ENCODE assay signal across 17 mouse cellular contexts in the genomic region with DNA sequence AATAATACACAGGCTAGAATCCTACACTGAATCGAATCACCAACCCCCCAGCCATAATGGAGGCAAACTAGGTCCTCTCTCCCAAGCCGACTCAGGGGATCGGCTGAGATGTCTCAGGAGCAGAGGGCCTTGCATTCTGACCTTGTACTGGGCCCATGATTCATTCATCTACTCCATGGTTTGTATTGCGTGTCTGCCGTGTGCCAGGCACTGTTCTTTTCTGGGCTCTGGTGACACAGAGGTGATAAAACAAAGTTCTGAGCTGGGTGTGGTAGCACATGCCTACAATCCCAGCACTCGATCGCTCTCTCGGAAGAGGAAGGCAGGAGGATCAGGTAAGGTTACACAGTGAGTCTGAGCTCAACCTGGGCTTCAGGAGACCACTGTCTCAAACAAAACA. TPM values are rescaled to one million over a fixed set of nuclear protein-coding genes. Genes with fewer than 3 reads are reported as not detected.
DNase-seq lines count a peak whose midpoint lies in the region; ATAC-seq and TF ChIP-seq lines count a peak whose summit lies in the region.
"Had no signal": no experiment of that assay in that cellular context is flagged by ENCODE, and none has a peak within 500 bp of the region (broad histone marks: within the 10 kb centered on the region; RNA-seq: fewer than 3 reads in every experiment).

No protein-coding gene starts in this region.

- peak overlapping the region; percentile 24; the same call in 1 of the 2 replicates for H3K27ac ChIP-seq in gastrocnemius, adult 2 months
- peak overlapping the region; percentile 87 for H3K27ac ChIP-seq in lung, embryonic 15.5 days
- H3K27ac ChIP-seq in intestine, embryonic 14.5 days (ENCODE audit: low read depth) = peak overlapping the region; percentile 58; the same call in 1 of the 2 replicates
- peak overlapping the region; percentile 79 for H3K27ac ChIP-seq in stomach, embryonic 16.5 days (ENCODE audit: low read length)
- H3K27ac ChIP-seq: embryonic facial prominence, embryonic 15.5 days; hindbrain, embryonic 15.5 days; kidney, postnatal 0 days; liver, embryonic 13.5 days had no signal

- no peak overlapping the region for H3K4me2 ChIP-seq in lung, embryonic 15.5 days
- no peak overlapping the region for H3K4me2 ChIP-seq in intestine, embryonic 14.5 days (ENCODE audit: low read length)
- no peak overlapping the region for H3K4me2 ChIP-seq in stomach, embryonic 16.5 days (ENCODE audit: low read depth, low read length)
- H3K4me2 ChIP-seq: embryonic facial prominence, embryonic 15.5 days; hindbrain, embryonic 15.5 days; liver, embryonic 13.5 days had no signal

- no peaks in the 10 kb centered on the region for H3K27me3 ChIP-seq in lung, embryonic 15.5 days
- no peaks in the 10 kb centered on the region for H3K27me3 ChIP-seq in intestine, embryonic 14.5 days (replicated peaks; ENCODE audit: control insufficient read depth, insufficient read depth, low read length)
- no peaks in the 10 kb centered on the region for H3K27me3 ChIP-seq in stomach, embryonic 16.5 days (ENCODE audit: control insufficient read depth, insufficient read depth, low read length)
- H3K27me3 ChIP-seq: embryonic facial prominence, embryonic 15.5 days; hindbrain, embryonic 15.5 days had no signal

- H3K9ac ChIP-seq in lung, embryonic 15.5 days = no peak overlapping the region
- H3K9ac ChIP-seq in intestine, embryonic 14.5 days (ENCODE audit: low read length) = no peak overlapping the region
- H3K9ac ChIP-seq in stomach, embryonic 16.5 days (ENCODE audit: low read length) = no peak overlapping the region
- H3K9ac ChIP-seq: embryonic facial prominence, embryonic 15.5 days; hindbrain, embryonic 15.5 days; liver, embryonic 13.5 days had no signal

- no peak for DNase-seq in gastrocnemius, adult 2 months
- no peak for DNase-seq in gastrocnemius, postnatal 4 days (ENCODE audit: low spot score in 2 of 2)
- no peak for DNase-seq in lung, postnatal 14 days
- DNase-seq in intestine, embryonic 14.5 days (ENCODE audit: low spot score) = peak; percentile 71
- DNase-seq in adipocyte (ENCODE audit: low spot score) = no peak
- DNase-seq in kidney, postnatal 14 days = no peak
- DNase-seq: cerebellum, adult 2 months; gastrocnemius, postnatal 10 days; liver, embryonic 13.5 days; right cerebral cortex, adult 18-20 months; thymus, adult 18-20 months had no signal

- no peak overlapping the region for H3K4me3 ChIP-seq in gastrocnemius, adult 2 months
- H3K4me3 ChIP-seq in lung, embryonic 15.5 days = no peak overlapping the region
- H3K4me3 ChIP-seq in intestine, embryonic 14.5 days (ENCODE audit: low read depth, low read length) = no peak overlapping the region
- H3K4me3 ChIP-seq in stomach, embryonic 16.5 days (replicated peaks; ENCODE audit: low read length) = no peak overlapping the region
- H3K4me3 ChIP-seq: embryonic facial prominence, embryonic 15.5 days; hindbrain, embryonic 15.5 days; liver, embryonic 13.5 days had no signal

- no peak for TF ChIP-seq CTCF in gastrocnemius, adult 2 months (IDR thresholded peaks at IDR 0.05)

- intact Hi-C loops in gastrocnemius, adult 2 months (cut with DNase I) = no loop called here

- no peaks in the 10 kb centered on the region for H3K36me3 ChIP-seq in lung, embryonic 15.5 days
- no peaks in the 10 kb centered on the region for H3K36me3 ChIP-seq in intestine, embryonic 14.5 days (ENCODE audit: control insufficient read depth, insufficient read depth, low read length)
- H3K36me3 ChIP-seq in stomach, embryonic 16.5 days (ENCODE audit: control insufficient read depth, insufficient read depth, low read length) = no peaks in the 10 kb centered on the region
- H3K36me3 ChIP-seq: embryonic facial prominence, embryonic 15.5 days; hindbrain, embryonic 15.5 days; liver, embryonic 13.5 days had no signal

- no peaks in the 10 kb centered on the region for H3K9me3 ChIP-seq in lung, embryonic 15.5 days
- no peaks in the 10 kb centered on the region for H3K9me3 ChIP-seq in intestine, embryonic 14.5 days (ENCODE audit: control insufficient read depth, low read length)
- H3K9me3 ChIP-seq in stomach, embryonic 16.5 days (replicated peaks; ENCODE audit: control insufficient read depth, low read length) = no peaks in the 10 kb centered on the region
- H3K9me3 ChIP-seq: embryonic facial prominence, embryonic 15.5 days; hindbrain, embryonic 15.5 days; liver, embryonic 13.5 days had no signal

- H3K4me1 ChIP-seq in lung, embryonic 15.5 days = peaks cover 37% of the 10 kb centered on the region
- peaks cover 18% of the 10 kb centered on the region for H3K4me1 ChIP-seq in intestine, embryonic 14.5 days (replicated peaks; ENCODE audit: control insufficient read depth, insufficient read depth, low read length)
- peaks cover 21% of the 10 kb centered on the region for H3K4me1 ChIP-seq in stomach, embryonic 16.5 days (ENCODE audit: control insufficient read depth, insufficient read depth, low read length)

- WGBS in lung, embryonic 15.5 days = 71% methylated on average over 8 of the region's 8 CpGs
- 59% methylated on average over 8 of the region's 8 CpGs for WGBS in intestine, embryonic 14.5 days
- 50% methylated on average over 8 of the region's 8 CpGs for WGBS in stomach, embryonic 16.5 days

- ATAC-seq in lung, embryonic 15.5 days (ENCODE audit: borderline replicate concordance, extremely low read depth, low FRiP score, low TSS enrichment) = no peak
- peak; percentile 56 for ATAC-seq in intestine, embryonic 14.5 days (replicated peaks; ENCODE audit: low FRiP score, low TSS enrichment, low read depth)
- peak; percentile 73 for ATAC-seq in stomach, embryonic 16.5 days (ENCODE audit: insufficient read depth, low FRiP score)
- ATAC-seq: forebrain, embryonic 14.5 days had no signal

RNA-seq across cellular contexts. Expression of a gene that starts 59.4 kb away (rescaled TPM):
- total RNA-seq in gastrocnemius, adult 2 months (2021) = 10 to 100 TPM; 21.1 to 23.8 TPM
- 10 to 100 TPM; 71.2 to 73.6 TPM for total RNA-seq in gastrocnemius, postnatal 4 days (2021)
- 37.7 and 41.1 TPM in 2 replicates for polyA plus RNA-seq in lung, embryonic 15.5 days (2015; fragmentation: Nextera tagmentation; extraction: Ambion mirVana)
- 15.9 and 21.9 TPM in 2 replicates for polyA plus RNA-seq in intestine, embryonic 14.5 days (2014; fragmentation: Nextera tagmentation; extraction: Ambion mirVana)
- 21.1 and 22.1 TPM in 2 replicates for polyA plus RNA-seq in stomach, embryonic 16.5 days (2015; fragmentation: Nextera tagmentation; extraction: Ambion mirVana)

Comparison
In these comparisons a context has a peak if more than half of its experiments do, and no peak if none do; other contexts are left out.
1. H3K27ac ChIP-seq: peak in every context shown above with its lines; median percentile 87 in lung, embryonic 15.5 days; 79 in stomach, embryonic 16.5 days; 58 in intestine, embryonic 14.5 days; 24 in gastrocnemius, adult 2 months.